Mouse (Mus musculus): Measurements from ENCODE around the gene Gm26657. TPM values are rescaled to one million over a fixed set of nuclear protein-coding genes. Genes with fewer than 3 reads are reported as not detected.

Gene Gm26657
- polyA plus RNA-seq, 1 experiment from 2014 or later = not detected

Other genes starting within 250 kb of the Gm26657 start
- gene Actl7b, start 1.4 kb downstream of the Gm26657 start, polyA plus RNA-seq (2015; fragmentation: Nextera tagmentation; extraction: Ambion mirVana) = not detected in 2 replicates
- gene Actl7a, start 3.3 kb downstream of the Gm26657 start, polyA plus RNA-seq (2015; fragmentation: Nextera tagmentation; extraction: Ambion mirVana) = not detected in 2 replicates
- gene Elp1, start 62.3 kb downstream of the Gm26657 start, polyA plus RNA-seq (2015; fragmentation: Nextera tagmentation; extraction: Ambion mirVana) = 64.0 and 64.7 TPM in 2 replicates
- 14.0 and 16.0 TPM in 2 replicates for gene Fam206a, start 62.3 kb downstream of the Gm26657 start, polyA plus RNA-seq (2015; fragmentation: Nextera tagmentation; extraction: Ambion mirVana)
- gene Ctnnal1, start 125.1 kb downstream of the Gm26657 start, polyA plus RNA-seq (2015; fragmentation: Nextera tagmentation; extraction: Ambion mirVana) = 12.7 and 14.5 TPM in 2 replicates
- gene Tmem245, start 207.4 kb downstream of the Gm26657 start, polyA plus RNA-seq (2015; fragmentation: Nextera tagmentation; extraction: Ambion mirVana) = 7.6 and 9.3 TPM in 2 replicates

Data from midbrain, embryonic 16.5 days (tissue).